Mouse (Mus musculus) adrenal gland, postnatal 25 days (tissue): ENCODE results near the gene 4930407I10Rik. TPM values are rescaled to one million over a fixed set of nuclear protein-coding genes. Genes with fewer than 3 reads are reported as not detected.

ENCODE experiments used
- DNase-seq: peaks from one replicate; pipeline ENCODE4 v3.0.0; 2021; ENCODE audit warnings: mixed read lengths
- total RNA-seq: library from RNA; stranded (reverse); gene quantifications from 2 replicates; pipeline ENCODE4 v1.2.3, GENCODE M21; 2021

4930407I10Rik gene
- total RNA-seq, 1 experiment from 2014 or later = not detected

GRCm38 (mm10) chr15:82052544-82052943, 6.4 kb upstream of the 4930407I10Rik start:
- no peak for DNase-seq

DNA sequence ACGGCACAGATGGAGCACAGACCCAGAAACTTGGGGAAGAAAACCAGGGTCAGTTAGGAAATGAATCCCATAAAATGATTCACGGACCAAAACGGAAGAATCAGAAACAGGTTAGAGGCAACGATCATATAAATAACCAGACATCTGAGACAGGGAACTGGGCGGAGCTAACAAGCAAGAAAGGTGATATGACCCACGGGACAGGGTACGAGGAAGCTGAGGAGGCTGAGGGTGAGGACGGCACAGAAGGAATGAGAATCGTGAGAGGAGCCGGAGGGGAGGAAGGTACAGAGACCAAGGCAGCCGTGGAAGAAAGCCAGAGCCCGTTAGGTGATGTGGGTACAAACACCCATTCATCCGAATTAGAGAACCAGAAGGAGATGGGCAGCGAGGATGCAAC, 5.0 kb downstream of the 4930407I10Rik start:
- DNase-seq = no peak

- DNase-seq = peak; percentile 58
These were observed 6.6 kb downstream of the 4930407I10Rik start for GRCm38 (mm10) chr15:82065511-82065910.

GRCm38 (mm10) chr15:82069898-82070297, 10.9 kb downstream of the 4930407I10Rik start, which contains the start of gene Mei1:
Gene Mei1, plus strand, starts transcription at chr15:82069996.
- DNase-seq = no peak

DNA sequence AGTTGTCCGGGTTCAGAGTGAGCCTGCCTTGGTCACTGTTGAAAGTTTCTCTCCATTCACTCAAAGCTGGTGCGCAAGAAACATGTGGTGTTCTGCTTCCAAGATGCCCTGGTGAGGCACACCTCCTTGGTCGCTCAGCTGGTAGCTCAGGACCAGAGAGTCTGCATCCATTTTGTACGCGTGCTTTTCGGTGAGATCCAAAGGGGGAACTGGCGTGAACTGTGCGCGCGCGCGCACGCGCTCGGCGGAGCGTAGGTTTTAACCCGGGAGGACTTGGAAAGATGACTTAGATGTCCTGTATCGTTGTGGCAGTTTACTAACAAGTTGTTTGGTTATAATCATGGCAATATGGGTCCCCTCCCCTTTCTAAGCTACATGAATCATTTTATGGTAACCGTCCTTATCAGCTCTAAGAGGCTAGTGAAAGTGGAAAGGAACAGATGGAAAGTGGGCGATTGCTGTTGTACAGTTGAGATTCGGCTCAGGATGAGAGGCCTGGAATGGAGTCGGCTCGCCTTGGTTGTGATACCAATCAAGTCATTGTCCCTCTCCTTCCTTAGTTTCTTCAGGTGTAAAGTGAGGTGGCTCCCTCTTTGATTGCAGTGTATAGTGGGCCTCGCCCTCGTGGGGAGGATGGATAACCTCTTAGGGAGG, 13.0 kb downstream of the 4930407I10Rik start:
- DNase-seq = no peak

DNA sequence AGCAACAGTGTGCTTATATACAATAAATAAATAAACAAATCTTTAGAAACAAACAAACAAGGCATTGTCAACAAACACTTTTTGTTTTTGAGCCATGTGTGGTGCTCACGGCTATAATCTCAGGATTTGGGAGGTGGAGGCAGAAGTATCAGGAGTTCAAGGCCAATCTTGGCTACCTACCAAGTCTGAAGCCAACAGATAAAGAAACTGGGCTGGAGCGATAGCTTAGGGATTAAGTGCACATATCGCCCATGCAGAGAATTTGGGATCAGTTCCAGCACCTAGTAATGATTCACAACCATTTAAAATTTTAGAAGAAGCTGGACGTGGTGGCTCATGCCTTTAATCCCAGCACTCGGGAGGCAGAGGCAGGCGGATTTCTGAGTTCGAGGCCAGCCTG, 14.5 kb downstream of the 4930407I10Rik start:
- no peak for DNase-seq

DNA sequence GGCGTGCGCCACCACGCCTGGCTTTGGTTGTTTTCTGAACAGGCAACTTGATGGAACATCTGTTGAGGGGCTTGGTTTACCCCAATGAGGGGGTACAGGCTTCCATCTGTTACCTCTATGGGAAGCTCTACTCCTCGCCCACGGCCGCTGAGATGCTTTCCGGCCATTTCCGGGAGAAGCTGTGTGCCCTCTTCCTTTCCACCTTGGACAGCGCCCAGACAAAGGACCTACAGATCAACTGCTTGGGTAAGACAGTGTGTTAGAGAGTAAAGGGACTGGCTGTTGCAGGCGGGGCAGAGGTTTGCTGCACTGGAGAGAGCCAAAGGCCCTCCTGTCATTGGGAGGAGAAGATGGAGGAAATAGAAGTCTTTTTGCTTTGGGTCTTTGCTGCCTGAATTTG, 20.9 kb downstream of the 4930407I10Rik start:
- no peak for DNase-seq

GRCm38 (mm10) chr15:82081161-82081560, 22.2 kb downstream of the 4930407I10Rik start:
- DNase-seq = no peak

DNA sequence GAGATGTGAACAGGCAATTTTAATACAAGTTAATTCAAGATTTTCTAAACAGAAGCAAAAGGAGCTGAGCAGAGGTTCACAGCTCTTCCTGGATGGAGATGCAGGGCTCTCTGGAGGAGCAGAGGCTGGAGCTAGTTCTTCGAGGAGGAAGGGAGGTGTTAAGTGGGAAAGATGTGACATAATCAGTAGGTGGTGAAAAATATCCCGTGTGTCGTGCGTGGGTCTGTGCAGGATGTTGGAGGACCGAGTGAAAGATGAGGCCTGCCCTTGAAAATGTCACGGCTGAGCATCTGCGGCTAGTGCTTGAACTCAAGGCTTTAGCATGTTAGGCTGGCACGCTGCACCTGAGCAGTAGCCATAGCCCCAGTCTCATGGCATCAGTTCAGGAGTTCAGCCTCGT, 26.7 kb downstream of the 4930407I10Rik start:
- no peak for DNase-seq

DNA sequence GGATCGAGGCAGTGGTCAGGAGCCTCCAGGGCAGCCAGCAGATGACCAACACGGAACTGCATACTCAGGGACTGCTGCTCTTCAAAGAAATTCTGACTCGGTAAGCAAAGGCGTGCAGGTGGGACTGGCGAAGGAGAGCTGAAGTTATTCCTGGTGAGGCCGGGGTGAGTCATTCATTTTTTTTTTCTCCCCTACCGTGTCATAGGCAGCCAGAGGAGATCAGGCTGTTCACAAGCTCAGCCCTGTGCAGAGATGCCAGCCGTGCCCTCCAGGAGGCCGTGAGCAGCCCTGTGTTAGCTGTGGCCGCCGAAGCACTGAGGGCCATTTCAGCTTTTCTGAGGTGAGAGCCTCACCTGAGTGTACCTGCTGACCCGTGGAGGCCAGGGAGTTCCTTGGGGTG, 27.2 kb downstream of the 4930407I10Rik start:
- peak; percentile 17 for DNase-seq

GRCm38 (mm10) chr15:82087266-82087665, 28.3 kb downstream of the 4930407I10Rik start:
- DNase-seq = no peak

GRCm38 (mm10) chr15:82091061-82091460, 32.1 kb downstream of the 4930407I10Rik start:
- DNase-seq = peak; percentile 10

DNA sequence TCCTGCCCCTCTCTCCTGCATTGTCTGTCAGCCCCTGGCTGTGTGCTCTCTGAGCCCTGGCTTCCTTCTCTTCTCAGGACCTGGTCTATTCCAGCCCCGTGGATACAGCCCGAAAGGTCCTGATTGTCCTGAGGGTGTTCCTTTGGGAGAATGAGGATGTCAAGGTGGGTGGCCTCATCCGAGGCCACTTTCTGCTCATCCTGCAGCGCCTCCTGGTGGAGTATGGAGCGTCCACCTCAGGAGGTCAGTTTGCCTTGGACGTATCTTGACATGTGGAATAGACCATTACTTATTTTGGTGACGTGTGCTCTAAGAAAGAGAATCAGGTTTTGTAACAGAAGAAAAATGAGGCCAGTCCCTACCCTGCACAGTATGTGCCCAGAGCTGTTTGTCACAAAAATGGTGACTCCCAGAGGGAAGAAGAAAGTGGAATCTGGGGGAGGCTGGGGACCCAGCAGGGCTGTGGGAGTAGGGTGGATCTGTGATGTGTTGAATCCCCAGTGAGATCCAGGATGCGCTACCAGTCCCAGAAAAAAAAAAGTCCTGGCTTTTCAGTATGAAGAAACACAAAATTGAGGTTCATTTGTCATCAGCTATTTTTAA, 48.1 kb downstream of the 4930407I10Rik start:
- peak; percentile 74 for DNase-seq

Other genes starting within 250 kb of the 4930407I10Rik start
- 72.3 and 86.1 TPM in 2 replicates for gene Tob2, start 200.4 kb upstream of the 4930407I10Rik start, total RNA-seq
- gene Phf5a, start 187.2 kb upstream of the 4930407I10Rik start, total RNA-seq = 53.8 and 58.7 TPM in 2 replicates
- gene Aco2, start 186.8 kb upstream of the 4930407I10Rik start, total RNA-seq = 641 and 903 TPM in 2 replicates
- gene Polr3h, start 132.9 kb upstream of the 4930407I10Rik start, total RNA-seq = 21.4 and 28.9 TPM in 2 replicates
- gene Csdc2, start 122.4 kb upstream of the 4930407I10Rik start, total RNA-seq = 9.9 and 20.0 TPM in 2 replicates
- gene Pmm1, start 98.2 kb upstream of the 4930407I10Rik start, total RNA-seq = 70.2 and 103 TPM in 2 replicates
- not detected in 2 replicates for gene 1700029P11Rik, start 78.6 kb upstream of the 4930407I10Rik start, total RNA-seq
- 81.4 and 102 TPM in 2 replicates for gene Xrcc6, start 71.3 kb upstream of the 4930407I10Rik start, total RNA-seq
- 80.3 and 81.7 TPM in 2 replicates for gene Desi1, start 25.3 kb upstream of the 4930407I10Rik start, total RNA-seq
- gene Snu13, start 11.6 kb upstream of the 4930407I10Rik start, total RNA-seq = 83.1 and 99.8 TPM in 2 replicates
- 2.8 and 4.3 TPM in 2 replicates for gene Mei1, start 10.8 kb downstream of the 4930407I10Rik start, total RNA-seq
- gene Ccdc134, start 68.8 kb downstream of the 4930407I10Rik start, total RNA-seq = 11.2 and 11.3 TPM in 2 replicates
- 85.2 and 95.5 TPM in 2 replicates for gene Srebf2, start 88.0 kb downstream of the 4930407I10Rik start, total RNA-seq
- 0.24 and 0.48 TPM in 2 replicates for gene Shisa8, start 153.7 kb downstream of the 4930407I10Rik start, total RNA-seq
- 0.21 TPM in 1 of 2 replicates, not detected in the other for gene Tnfrsf13c, start 165.2 kb downstream of the 4930407I10Rik start, total RNA-seq
- gene Cenpm, start 185.6 kb downstream of the 4930407I10Rik start, total RNA-seq = 5.9 and 7.5 TPM in 2 replicates
- 0.62 TPM in 1 of 2 replicates, not detected in the other for gene 1500009C09Rik, start 193.2 kb downstream of the 4930407I10Rik start, total RNA-seq
- 3.0 and 4.3 TPM in 2 replicates for gene Sept3, start 215.7 kb downstream of the 4930407I10Rik start, total RNA-seq
- not detected in 2 replicates for gene Wbp2nl, start 239.8 kb downstream of the 4930407I10Rik start, total RNA-seq